Mouse (Mus musculus) E14TG2a.4 (cell line): ENCODE data around the gene Myo1e.

ENCODE experiments used
- CTCF ChIP-seq: conservative IDR thresholded peaks from 2 replicates; pipeline ENCODE4 v1.5.1; 2014; ENCODE audit warnings: low read length
- NANOG ChIP-seq: IDR thresholded peaks from 2 replicates; pipeline ENCODE4 v1.6.1; 2014; ENCODE audit warnings: borderline replicate concordance, low read length, mixed read lengths
- POU5F1 ChIP-seq: IDR thresholded peaks from 2 replicates; pipeline ENCODE4 v1.6.1; 2014; ENCODE audit warnings: low read length, borderline replicate concordance

DNA sequence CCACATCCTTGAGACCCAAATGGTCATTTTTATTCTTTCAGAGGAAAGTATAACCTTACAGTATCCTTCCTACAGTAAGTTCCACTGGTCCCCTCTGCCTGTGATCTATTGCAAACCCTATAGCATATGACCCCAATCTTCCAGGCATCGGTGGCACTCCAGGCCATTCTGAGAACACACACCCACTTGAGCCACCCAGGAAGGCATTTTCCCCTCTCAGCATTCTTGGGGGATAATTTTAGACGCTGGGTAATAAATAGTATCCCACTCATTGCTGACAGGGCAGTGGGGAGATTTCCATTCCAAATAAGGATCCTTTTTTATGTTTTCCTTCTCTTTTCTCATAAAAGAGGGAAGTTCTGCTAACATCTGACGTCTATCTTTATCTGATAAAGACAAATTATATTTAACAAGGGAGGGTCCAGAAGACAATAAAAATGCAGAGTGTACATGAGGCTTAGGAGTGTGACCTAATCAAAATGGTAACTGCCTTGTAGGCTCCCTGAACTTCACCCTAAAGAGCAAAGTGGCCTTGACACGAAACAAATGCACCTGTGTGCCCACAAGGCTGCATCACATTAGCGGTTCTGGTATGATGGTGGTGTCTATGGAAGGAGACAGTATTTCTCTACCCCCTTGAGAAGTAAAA lies 121.2 kb downstream of the Myo1e start:
- no peak for TF ChIP-seq CTCF
- TF ChIP-seq POU5F1, result no peak
- TF ChIP-seq NANOG, result no peak
